Mouse (Mus musculus) embryonic fibroblast, embryonic 13.5 days (primary cell): ENCODE data around the gene Tnk1. TPM values are rescaled to one million over a fixed set of nuclear protein-coding genes. Genes with fewer than 3 reads are reported as not detected.
A peak's percentile ranks its signal among the peaks of the same experiment; 100 is the strongest.

ENCODE experiments used
- H3K27ac ChIP-seq: 2 replicates; pipeline ENCODE4 v1.5.1; 2012; ENCODE audit warnings: low read length, control low read depth, inconsistent platforms; ENCODE audit not compliant: insufficient read depth
- H3K4me1 ChIP-seq: 2 replicates; pipeline ENCODE4 v1.6.1; 2011; ENCODE audit warnings: low read length; ENCODE audit not compliant: control insufficient read depth, insufficient read depth
- H3K4me3 ChIP-seq: 2 replicates; pipeline ENCODE4 v1.5.1; 2011; ENCODE audit warnings: mild to moderate bottlenecking, control low read depth, low read length; ENCODE audit not compliant: insufficient read depth
- CTCF ChIP-seq: IDR thresholded peaks from 2 replicates; pipeline ENCODE4 v1.5.1; 2011; ENCODE audit warnings: mild to moderate bottlenecking, control low read depth, low read length, moderate library complexity, borderline replicate concordance; ENCODE audit not compliant: insufficient read depth
- POLR2A ChIP-seq: IDR thresholded peaks from 2 replicates; pipeline ENCODE4 v1.6.1; 2011; ENCODE audit warnings: low read depth, mild to moderate bottlenecking, control low read depth, low read length, moderate library complexity
- polyA plus RNA-seq: library from polyadenylated mRNA; stranded (reverse); fragments of >200 nt; gene quantifications from 2 replicates; pipeline ENCODE4 v1.2.4, GENCODE M21; 2011; ENCODE audit warnings: low read depth; ENCODE audit not compliant: missing spikeins, insufficient read length

The Tnk1 gene
- polyA plus RNA-seq, 1 experiment, result not detected

DNA sequence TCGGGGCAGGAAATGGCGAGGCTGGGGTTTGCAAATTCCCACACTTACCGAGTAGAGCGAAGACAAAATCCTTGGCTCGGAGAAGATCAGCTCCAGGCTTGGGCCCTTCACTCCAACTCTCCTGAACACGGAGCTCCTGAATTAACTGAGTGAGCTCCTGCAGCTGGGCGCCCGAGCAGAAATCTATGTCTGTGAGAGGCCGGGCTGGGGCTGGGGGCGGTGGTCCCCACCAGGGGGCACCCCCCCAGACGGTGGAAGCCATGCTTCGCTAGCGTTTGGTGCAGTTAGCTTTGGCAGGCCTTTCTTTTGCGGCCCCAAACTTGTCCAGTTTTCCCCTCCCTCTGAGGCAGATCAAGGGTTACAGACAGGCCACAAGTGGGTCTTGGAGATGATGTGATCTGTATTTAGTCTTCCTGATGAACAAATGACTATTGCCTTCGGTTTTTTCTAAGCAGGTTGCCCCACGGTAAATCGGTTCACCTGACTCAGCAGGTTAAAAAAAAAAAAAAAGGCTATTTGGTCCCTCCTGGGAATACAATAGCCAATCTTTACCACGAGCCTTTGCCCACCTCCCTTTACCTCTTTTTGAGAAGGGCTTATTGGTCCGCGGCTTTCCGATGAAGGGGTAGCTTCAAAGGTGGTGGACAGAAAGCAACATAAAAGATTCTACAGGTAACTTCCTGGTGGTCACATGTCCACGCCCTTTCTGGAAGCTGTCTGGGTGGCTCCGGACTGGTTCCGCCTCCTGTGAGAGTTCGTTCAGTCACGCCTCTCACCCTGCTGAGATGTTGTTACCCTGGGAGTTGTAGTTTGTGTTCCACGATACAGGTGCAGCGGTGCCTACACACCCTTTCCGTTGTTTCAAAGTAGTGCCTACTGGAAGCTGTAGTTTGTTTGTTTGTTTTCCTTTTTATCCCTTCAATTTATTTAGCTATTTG, 53.3 kb downstream of the Tnk1 start, which contains the start of gene Tmem102:
TSS of gene Tmem102 (minus strand) at position 653 of the 938 bp plus-strand sequence.
- Histone ChIP-seq H3K4me1 (peaks cover 4% of the 10 kb centered on the region; the same call in 1 of the 2 replicates), H3K27ac (no peak within 1 kb of the TSS), H3K4me3 (no peak within 1 kb of the TSS)
- TF ChIP-seq POLR2A (no peak), CTCF (no peak)

DNA sequence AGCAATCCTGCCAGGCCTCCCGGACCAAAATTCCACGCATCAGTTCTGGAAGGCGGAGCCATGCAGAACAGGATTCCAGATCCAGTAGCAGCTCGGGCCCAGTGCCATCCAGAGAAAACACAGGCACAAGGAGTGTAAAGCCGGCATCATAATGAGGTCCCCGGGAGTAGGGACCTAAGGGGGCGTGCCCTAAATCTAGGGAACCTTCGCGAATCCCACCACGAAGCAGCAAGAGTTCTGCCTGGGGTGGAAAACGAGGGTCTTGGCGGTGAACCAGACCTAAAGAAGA, 53.9 kb downstream of the Tnk1 start:
- Histone ChIP-seq H3K4me1 (peaks cover 7% of the 10 kb centered on the region), H3K4me3 (no peak overlapping the region)

DNA sequence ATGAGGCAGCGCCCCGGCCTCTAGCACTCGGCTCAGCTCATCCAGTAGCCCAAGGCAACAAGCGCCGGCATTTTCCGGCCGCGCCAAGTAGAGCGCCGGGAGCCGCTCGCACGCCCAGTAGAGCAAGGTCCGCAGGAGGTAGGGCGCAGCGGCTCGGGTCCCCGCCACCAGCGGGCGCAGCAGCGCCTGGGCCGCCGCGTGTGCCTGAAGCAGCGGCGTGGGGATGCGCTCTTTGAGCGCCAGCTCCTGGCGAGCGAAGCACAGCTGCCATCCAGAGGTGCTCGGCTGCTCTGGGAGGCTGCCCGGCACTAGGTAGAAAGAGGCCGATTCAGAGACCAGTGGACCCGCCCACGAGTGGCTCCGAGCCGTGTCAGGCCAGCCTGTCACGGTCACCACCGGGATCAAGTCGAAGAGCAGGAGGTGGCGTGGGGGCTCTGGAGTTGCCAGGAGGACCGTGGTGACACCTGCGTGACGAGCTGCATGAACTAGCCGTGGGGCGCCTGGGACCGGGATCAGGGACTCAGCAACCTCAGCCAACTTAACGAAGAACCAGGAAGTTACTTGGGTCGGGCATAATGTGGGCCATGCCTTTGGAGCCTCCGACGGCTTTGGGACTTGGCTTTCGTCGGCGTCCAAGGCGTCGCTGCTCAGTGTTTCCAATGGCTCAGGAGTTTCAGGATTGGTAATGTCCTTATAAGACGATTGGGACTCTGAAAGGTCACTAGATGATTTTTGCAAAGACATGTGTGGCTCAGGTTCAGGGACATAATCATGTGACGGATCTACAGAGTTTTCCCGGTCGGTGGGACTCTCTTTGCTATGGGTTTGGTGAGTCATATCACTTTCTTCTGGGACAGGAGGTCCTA, 54.5 kb downstream of the Tnk1 start:
- TF ChIP-seq CTCF, result peak; percentile 54
- TF ChIP-seq POLR2A, result peak; percentile 18; the same call in 1 of the 2 replicates
- H3K4me3 ChIP-seq, result peak overlapping the region; percentile 12
- peaks cover 7% of the 10 kb centered on the region for H3K4me1 ChIP-seq
- no peak overlapping the region for H3K27ac ChIP-seq

More for the DNA sequence above, 53.9 kb downstream of the Tnk1 start:
- TF ChIP-seq POLR2A (no peak), CTCF (no peak)
- H3K27ac ChIP-seq, result no peak overlapping the region

DNA sequence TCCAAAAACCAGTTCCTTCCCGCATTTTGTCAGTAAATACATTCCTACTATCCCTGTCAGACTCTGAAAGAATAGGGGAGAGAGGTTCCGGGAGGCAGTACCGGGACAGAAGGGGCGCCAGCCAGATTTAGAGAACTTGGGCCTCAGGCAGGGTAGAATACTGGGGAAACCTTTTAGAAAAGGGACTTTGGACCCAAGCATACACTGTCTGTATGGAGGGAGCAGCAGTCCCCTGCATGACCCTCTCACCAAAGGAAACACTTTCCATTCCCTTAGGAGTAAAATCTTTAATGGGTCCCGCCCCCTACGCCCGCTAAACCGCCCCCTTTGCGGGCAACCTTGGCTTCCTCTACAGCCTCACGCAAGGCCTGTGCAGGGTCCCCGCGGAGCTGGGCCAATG, 55.2 kb downstream of the Tnk1 start:
- H3K27ac ChIP-seq, result no peak overlapping the region
- peaks cover 7% of the 10 kb centered on the region for H3K4me1 ChIP-seq
- peak overlapping the region; percentile 12; the same call in 1 of the 2 replicates for H3K4me3 ChIP-seq
- TF ChIP-seq POLR2A, result no peak; the same call in 1 of the 2 replicates

DNA sequence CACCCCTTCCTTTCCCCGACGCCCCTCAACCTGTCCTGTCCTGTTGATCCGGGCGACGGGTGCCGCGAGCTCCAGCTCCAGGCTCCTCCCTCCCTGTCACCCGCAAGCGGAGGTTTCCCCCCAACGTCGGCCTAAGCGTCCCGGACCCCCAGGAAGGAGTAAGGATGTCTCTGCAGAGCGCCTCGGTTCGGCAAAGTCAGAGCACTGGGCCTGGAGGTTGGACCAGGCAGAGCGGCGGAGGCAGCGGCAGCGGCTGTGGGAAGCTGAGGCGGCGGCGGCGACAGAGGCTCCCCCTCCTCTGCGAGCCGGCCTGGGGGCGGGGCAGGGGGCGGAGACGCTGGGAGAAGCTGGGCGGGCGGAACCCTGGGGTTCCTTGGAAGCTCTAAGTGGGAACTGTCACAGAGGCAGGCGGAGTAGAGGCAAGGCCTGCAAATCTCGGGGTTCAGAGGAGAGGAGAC, 55.9 kb downstream of the Tnk1 start:
- Histone ChIP-seq H3K4me1 (peaks cover 7% of the 10 kb centered on the region), H3K27ac (no peak overlapping the region), H3K4me3 (peak overlapping the region; percentile 42)
- TF ChIP-seq POLR2A (peak; percentile 64; the same call in 1 of the 2 replicates), CTCF (no peak)

DNA sequence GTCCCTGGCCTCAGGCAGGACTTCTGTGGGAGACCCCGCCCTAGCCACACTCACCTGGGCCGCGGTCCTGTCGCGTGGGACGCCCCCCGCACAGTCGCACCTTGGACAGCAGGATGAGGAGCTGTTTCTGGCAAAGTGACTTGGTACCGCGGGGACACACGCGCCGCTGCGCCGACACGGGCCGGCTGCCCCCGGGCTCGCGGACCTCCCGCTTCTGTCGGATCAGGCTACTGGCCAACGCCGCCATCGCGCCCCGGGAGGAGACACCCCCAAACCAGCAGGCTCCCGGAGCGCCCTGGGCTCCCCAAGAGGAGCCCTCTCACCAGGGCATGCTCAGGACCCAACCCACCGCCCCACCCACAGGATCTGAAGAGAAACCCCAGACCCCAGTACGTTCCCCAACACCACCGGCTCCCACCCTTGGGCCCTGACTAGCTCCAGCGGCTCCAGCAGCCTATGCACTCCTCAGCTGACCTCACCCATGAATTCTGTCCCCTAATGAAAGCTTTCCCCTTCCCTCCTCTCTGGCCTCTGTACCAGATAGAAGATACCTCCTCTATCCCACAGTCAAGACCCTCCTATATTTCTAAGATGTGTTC, 57.1 kb downstream of the Tnk1 start, which contains the start of gene Fgf11:
TSS of gene Fgf11 (minus strand) at position 479 of the 599 bp plus-strand sequence.
- TF ChIP-seq POLR2A (no peak), CTCF (no peak)
- no peak within 1 kb of the TSS for H3K27ac ChIP-seq
- H3K4me3 ChIP-seq, result peak within 1 kb of the TSS; percentile 42
- H3K4me1 ChIP-seq, result peaks cover 7% of the 10 kb centered on the region

Other genes with a start within 250 kb of the Tnk1 start
- not detected in 2 replicates for gene Shbg, start 240.8 kb downstream of the Tnk1 start, polyA plus RNA-seq
- gene Sat2, start 236.7 kb downstream of the Tnk1 start, polyA plus RNA-seq, result 11.7 and 13.6 TPM in 2 replicates
- gene Fxr2, start 225.7 kb downstream of the Tnk1 start, polyA plus RNA-seq, result 63.5 and 71.7 TPM in 2 replicates
- not detected in 2 replicates for gene Sox15, start 203.4 kb downstream of the Tnk1 start, polyA plus RNA-seq
- gene Mpdu1, start 196.1 kb downstream of the Tnk1 start, polyA plus RNA-seq, result 45.2 and 47.8 TPM in 2 replicates
- 4.9 and 8.6 TPM in 2 replicates for gene Cd68, start 192.6 kb downstream of the Tnk1 start, polyA plus RNA-seq
- 717 and 781 TPM in 2 replicates for gene Eif4a1, start 186.3 kb downstream of the Tnk1 start, polyA plus RNA-seq
- gene Senp3, start 176.6 kb downstream of the Tnk1 start, polyA plus RNA-seq, result 117 and 187 TPM in 2 replicates
- gene Tnfsf13, start 172.9 kb downstream of the Tnk1 start, polyA plus RNA-seq, result 0.85 and 1.5 TPM in 2 replicates
- gene Tnfsf12, start 162.9 kb downstream of the Tnk1 start, polyA plus RNA-seq, result 20.0 and 25.5 TPM in 2 replicates
- gene Tnfsfm13, start 162.6 kb downstream of the Tnk1 start, polyA plus RNA-seq, result 3.0 and 4.4 TPM in 2 replicates
- 82.6 and 90.9 TPM in 2 replicates for gene Polr2a, start 100.1 kb downstream of the Tnk1 start, polyA plus RNA-seq
- gene Slc35g3, start 96.8 kb downstream of the Tnk1 start, polyA plus RNA-seq, result not detected in 2 replicates
- 22.6 and 28.5 TPM in 2 replicates for gene Zbtb4, start 92.8 kb downstream of the Tnk1 start, polyA plus RNA-seq
- 4.6 and 7.2 TPM in 2 replicates for gene Chrnb1, start 62.8 kb downstream of the Tnk1 start, polyA plus RNA-seq
- gene Fgf11, start 56.9 kb downstream of the Tnk1 start, polyA plus RNA-seq, result 1.1 and 2.5 TPM in 2 replicates
- not detected in 2 replicates for gene Tmem102, start 53.1 kb downstream of the Tnk1 start, polyA plus RNA-seq
- gene Gm39566, start 43.4 kb downstream of the Tnk1 start, polyA plus RNA-seq, result not detected in 2 replicates
- gene Spem2, start 40.3 kb downstream of the Tnk1 start, polyA plus RNA-seq, result not detected in 2 replicates
- not detected in 2 replicates for gene Spem1, start 36.5 kb downstream of the Tnk1 start, polyA plus RNA-seq
- 33.8 and 42.0 TPM in 2 replicates for gene Nlgn2, start 20.9 kb downstream of the Tnk1 start, polyA plus RNA-seq
- 72.1 and 94.8 TPM in 2 replicates for gene Tmem256, start 20.2 kb downstream of the Tnk1 start, polyA plus RNA-seq
- 120 and 128 TPM in 2 replicates for gene Plscr3, start 12.4 kb downstream of the Tnk1 start, polyA plus RNA-seq
- gene Tmem95, start 19.3 kb upstream of the Tnk1 start, polyA plus RNA-seq, result not detected in 2 replicates
- gene Kctd11, start 22.7 kb upstream of the Tnk1 start, polyA plus RNA-seq, result 20.7 and 26.0 TPM in 2 replicates
- not detected in 2 replicates for gene Acap1, start 36.8 kb upstream of the Tnk1 start, polyA plus RNA-seq
- gene 2810408A11Rik, start 42.3 kb upstream of the Tnk1 start, polyA plus RNA-seq, result 3.5 and 4.9 TPM in 2 replicates
- 30.8 and 31.8 TPM in 2 replicates for gene Neurl4, start 42.3 kb upstream of the Tnk1 start, polyA plus RNA-seq
- 24.1 and 27.8 TPM in 2 replicates for gene Gps2, start 55.2 kb upstream of the Tnk1 start, polyA plus RNA-seq
- 725 and 764 TPM in 2 replicates for gene Eif5a, start 63.2 kb upstream of the Tnk1 start, polyA plus RNA-seq
- gene Ybx2, start 77.1 kb upstream of the Tnk1 start, polyA plus RNA-seq, result not detected in 2 replicates
- gene Slc2a4, start 89.5 kb upstream of the Tnk1 start, polyA plus RNA-seq, result 2.3 and 2.7 TPM in 2 replicates
- gene Cldn7, start 106.0 kb upstream of the Tnk1 start, polyA plus RNA-seq, result not detected in 2 replicates
- gene Ctdnep1, start 122.4 kb upstream of the Tnk1 start, polyA plus RNA-seq, result 140 and 171 TPM in 2 replicates
- 68.8 and 86.1 TPM in 2 replicates for gene Elp5, start 123.8 kb upstream of the Tnk1 start, polyA plus RNA-seq
- 639 and 646 TPM in 2 replicates for gene Gabarap, start 132.4 kb upstream of the Tnk1 start, polyA plus RNA-seq
- gene Phf23, start 137.0 kb upstream of the Tnk1 start, polyA plus RNA-seq, result 78.6 and 89.1 TPM in 2 replicates
- gene Dvl2, start 141.9 kb upstream of the Tnk1 start, polyA plus RNA-seq, result 27.7 and 32.1 TPM in 2 replicates
- 47.4 and 57.9 TPM in 2 replicates for gene Acadvl, start 156.7 kb upstream of the Tnk1 start, polyA plus RNA-seq
- 69.8 and 77.7 TPM in 2 replicates for gene Dlg4, start 158.2 kb upstream of the Tnk1 start, polyA plus RNA-seq
- 0.52 and 0.60 TPM in 2 replicates for gene Asgr1, start 195.4 kb upstream of the Tnk1 start, polyA plus RNA-seq
- not detected in 2 replicates for gene Asgr2, start 233.9 kb upstream of the Tnk1 start, polyA plus RNA-seq